Mouse (Mus musculus) hindbrain, embryonic 14.5 days (tissue): ENCODE data around the gene Rnf217. TPM values are rescaled to one million over a fixed set of nuclear protein-coding genes. Genes with fewer than 3 reads are reported as not detected.

Experiments used
- ATAC-seq: fragments of 200-750 bp; cut with Nextera tagmentation; 2 replicates; pipeline ENCODE4 v1.8.0; 2017; ENCODE audit warnings: moderate number of reproducible peaks, mild to moderate bottlenecking, moderate TSS enrichment, moderate library complexity; ENCODE audit not compliant: low FRiP score
- DNase-seq: peaks from one replicate; pipeline ENCODE4 v3.0.0-alpha.2; 2015; ENCODE audit warnings: low spot score
- H3K27ac ChIP-seq: fragments of 300-500 bp; sonication (generic); 2 replicates; pipeline ENCODE4 v1.5.1; 2014; ENCODE audit warnings: mild to moderate bottlenecking, moderate library complexity
- H3K27me3 ChIP-seq: fragments of 300-500 bp; sonication (generic); 2 replicates; pipeline ENCODE4 v1.6.1; 2014; ENCODE audit warnings: mild to moderate bottlenecking, low read length, mixed read lengths; ENCODE audit not compliant: control insufficient read depth, insufficient read depth
- H3K36me3 ChIP-seq: fragments of 300-500 bp; sonication (generic); replicated peaks from 2 replicates; pipeline ENCODE4 v1.6.1; 2014; ENCODE audit not compliant: control insufficient read depth, insufficient read depth
- H3K4me1 ChIP-seq: fragments of 300-500 bp; sonication (generic); replicated peaks from 2 replicates; pipeline ENCODE4 v1.6.1; 2014; ENCODE audit warnings: antibody characterized with exemption, low read length, mixed read lengths; ENCODE audit not compliant: control insufficient read depth, insufficient read depth
- H3K4me2 ChIP-seq: fragments of 300-500 bp; sonication (generic); replicated peaks from 2 replicates; pipeline ENCODE4 v1.6.1; 2014; ENCODE audit warnings: mild to moderate bottlenecking, moderate library complexity
- H3K4me3 ChIP-seq: fragments of 300-500 bp; sonication (generic); replicated peaks from 2 replicates; pipeline ENCODE4 v1.5.1; 2014; ENCODE audit warnings: mild to moderate bottlenecking, low read length
- H3K9ac ChIP-seq: fragments of 300-500 bp; sonication (generic); 2 replicates; pipeline ENCODE4 v1.6.1; 2014
- H3K9me3 ChIP-seq: fragments of 300-500 bp; sonication (generic); 2 replicates; pipeline ENCODE4 v1.6.1; 2016; ENCODE audit warnings: low read length; ENCODE audit not compliant: control insufficient read depth
- WGBS: fragments of 180-500 bp; shearing (Covaris S2); extraction: QIAGEN DNeasy Blood & Tissue Kit; methylation state at CpG from one replicate; pipeline ENCODE4 v1.1.7; 2014; 5-methylcytosine and 5-hydroxymethylcytosine counted together
- polyA plus RNA-seq: library from polyadenylated mRNA; unstranded; fragments of >200 nt; fragmentation: Nextera tagmentation; extraction: Ambion mirVana; gene quantifications from 2 replicates; pipeline ENCODE4 v1.2.1, GENCODE M21; 2014

Gene Rnf217
- polyA plus RNA-seq, 1 experiment from 2014 or later, result 3.2 TPM

GRCm38 (mm10) chr10:31603855-31604254, 5.1 kb downstream of the Rnf217 start:
- DNase-seq (no peak), ATAC-seq (no peak)
- no peak overlapping the region for H3K27ac ChIP-seq
- H3K4me2 ChIP-seq, result no peak overlapping the region
- H3K4me1 ChIP-seq, result peaks cover 29% of the 10 kb centered on the region
- H3K36me3 ChIP-seq, result no peaks in the 10 kb centered on the region
- no peaks in the 10 kb centered on the region for H3K9me3 ChIP-seq
- H3K27me3 ChIP-seq, result no peaks in the 10 kb centered on the region
- no peak overlapping the region for H3K4me3 ChIP-seq
- WGBS, result 94% methylated on average over 4 of the region's 4 CpGs
- no peak overlapping the region for H3K9ac ChIP-seq

GRCm38 (mm10) chr10:31600116-31600515, 8.9 kb downstream of the Rnf217 start:
- H3K36me3 ChIP-seq, result no peaks in the 10 kb centered on the region
- no peak for DNase-seq
- H3K9me3 ChIP-seq, result no peaks in the 10 kb centered on the region
- H3K4me3 ChIP-seq, result no peak overlapping the region
- H3K9ac ChIP-seq, result no peak overlapping the region
- WGBS, result 94% methylated on average over 6 of the region's 6 CpGs
- H3K4me1 ChIP-seq, result no peaks in the 10 kb centered on the region
- ATAC-seq, result no peak
- no peak overlapping the region for H3K4me2 ChIP-seq
- H3K27me3 ChIP-seq, result no peaks in the 10 kb centered on the region
- H3K27ac ChIP-seq, result no peak overlapping the region

DNA sequence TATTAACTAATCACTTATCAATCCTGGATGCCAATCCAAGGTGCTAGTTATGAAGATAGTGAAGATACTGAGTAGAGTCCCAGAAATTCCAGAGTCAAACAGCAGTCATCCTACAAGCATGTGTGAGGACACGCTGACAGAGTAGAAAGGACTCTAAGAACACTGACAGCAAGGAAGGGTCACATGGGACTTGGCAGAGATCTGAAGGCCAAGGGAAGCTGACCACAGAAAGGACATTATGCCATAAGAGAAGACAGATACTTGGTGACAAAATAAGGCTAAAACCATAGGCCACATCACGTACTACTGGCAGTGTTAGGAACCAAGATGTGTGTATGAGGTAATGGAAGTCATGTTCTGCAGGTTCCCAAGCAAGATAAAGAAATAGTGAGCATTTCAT, 11.1 kb downstream of the Rnf217 start:
- 96% methylated on average over 2 of the region's 2 CpGs for WGBS
- Histone ChIP-seq H3K27ac (no peak overlapping the region), H3K4me1 (peaks cover 7% of the 10 kb centered on the region), H3K27me3 (no peaks in the 10 kb centered on the region), H3K4me2 (no peak overlapping the region), H3K9me3 (no peaks in the 10 kb centered on the region), H3K9ac (no peak overlapping the region), H3K36me3 (no peaks in the 10 kb centered on the region), H3K4me3 (no peak overlapping the region)
- ATAC-seq (no peak), DNase-seq (no peak)

- Histone ChIP-seq H3K9me3 (no peaks in the 10 kb centered on the region), H3K4me2 (no peak overlapping the region), H3K4me3 (no peak overlapping the region), H3K27ac (no peak overlapping the region), H3K4me1 (peaks cover 17% of the 10 kb centered on the region), H3K27me3 (no peaks in the 10 kb centered on the region), H3K36me3 (no peaks in the 10 kb centered on the region), H3K9ac (no peak overlapping the region)
- 53% methylated on average over 4 of the region's 4 CpGs for WGBS
- DNase-seq, result no peak
- ATAC-seq, result no peak
Measured at GRCm38 (mm10) chr10:31596804-31597203, 12.2 kb downstream of the Rnf217 start.

GRCm38 (mm10) chr10:31595326-31595725, 13.7 kb downstream of the Rnf217 start:
- Histone ChIP-seq H3K9me3 (no peaks in the 10 kb centered on the region), H3K4me2 (no peak overlapping the region), H3K36me3 (no peaks in the 10 kb centered on the region), H3K4me1 (peaks cover 17% of the 10 kb centered on the region), H3K27me3 (no peaks in the 10 kb centered on the region), H3K27ac (no peak overlapping the region), H3K9ac (no peak overlapping the region), H3K4me3 (no peak overlapping the region)
- DNase-seq, result no peak
- no peak for ATAC-seq
- WGBS, result 87% methylated on average over 4 of the region's 4 CpGs

DNA sequence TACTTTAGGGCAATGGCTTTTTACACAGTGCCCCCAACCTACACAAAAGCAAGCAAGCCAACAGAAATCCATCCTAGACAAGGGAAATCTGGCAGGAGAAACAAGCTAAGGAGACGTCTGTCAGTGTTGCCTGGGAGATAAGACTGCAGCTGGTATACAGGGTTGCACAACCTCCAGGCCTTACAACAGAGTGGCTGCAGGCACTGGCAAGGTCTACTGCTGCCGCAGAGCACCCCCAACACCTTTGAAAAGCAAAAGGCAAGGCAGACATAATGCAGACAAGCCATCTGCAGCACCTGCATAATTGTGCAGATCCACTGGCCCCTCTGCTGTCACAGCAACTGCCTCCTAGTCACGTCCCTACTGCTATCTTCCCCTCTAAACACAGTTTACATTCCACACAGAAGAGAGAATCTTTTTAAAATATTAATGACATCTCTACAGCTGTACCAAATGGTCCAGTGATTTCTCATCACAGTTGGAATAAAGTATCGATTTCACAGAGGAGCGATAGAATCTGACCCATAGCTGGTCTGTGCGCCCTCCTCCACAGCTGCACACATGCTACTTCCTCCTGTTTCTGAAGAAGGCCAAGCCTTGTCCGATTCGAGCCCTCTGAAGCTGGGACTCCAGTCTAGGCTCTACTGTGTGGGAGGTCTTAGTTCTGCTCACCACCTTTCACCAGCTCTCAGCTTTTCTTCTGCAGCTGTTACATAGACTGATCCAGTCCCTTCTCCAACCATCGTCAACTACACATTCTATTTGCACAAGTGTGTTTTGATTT, 16.1 kb downstream of the Rnf217 start:
- Histone ChIP-seq H3K36me3 (no peaks in the 10 kb centered on the region), H3K27me3 (no peaks in the 10 kb centered on the region), H3K4me1 (peaks cover 17% of the 10 kb centered on the region), H3K4me3 (no peak overlapping the region), H3K4me2 (peak overlapping the region; percentile 24; the same call in 1 of the 2 replicates), H3K27ac (peak overlapping the region; percentile 84), H3K9ac (peak overlapping the region; percentile 37; the same call in 1 of the 2 replicates), H3K9me3 (no peaks in the 10 kb centered on the region)
- 41% methylated on average over 9 of the region's 9 CpGs for WGBS
- ATAC-seq, result peak; percentile 84
- DNase-seq, result peak; percentile 44

DNA sequence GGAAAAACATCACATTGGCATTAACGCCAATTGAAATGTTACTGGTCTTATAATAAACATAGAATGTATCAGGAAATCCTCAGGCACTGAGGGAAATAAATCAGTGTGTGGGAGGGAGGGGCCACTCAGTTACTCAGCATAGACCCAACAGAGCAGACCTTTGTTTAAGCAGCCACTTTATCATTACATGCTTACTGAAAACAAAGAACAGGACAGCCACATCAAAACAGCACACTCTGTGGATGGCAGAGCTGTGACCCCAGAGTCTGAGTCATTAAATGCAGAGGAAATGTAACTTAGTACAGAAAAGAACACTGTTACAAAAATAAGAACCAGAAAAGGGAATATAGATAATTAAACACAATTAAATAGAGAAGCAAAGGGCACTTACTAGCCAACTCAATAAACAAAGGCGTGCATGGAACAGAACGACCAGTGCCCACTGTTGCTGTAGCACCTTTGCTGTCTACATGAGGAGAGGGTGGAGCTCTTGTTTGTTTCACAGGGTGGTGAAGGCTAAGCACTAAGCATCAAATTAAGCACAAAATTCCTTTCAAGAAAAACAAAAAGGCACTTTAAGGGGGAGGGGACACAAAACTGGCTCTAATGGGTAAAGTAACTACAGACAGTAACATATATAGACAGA, 16.8 kb downstream of the Rnf217 start:
- no peak overlapping the region for H3K4me3 ChIP-seq
- WGBS, result 42% methylated on average over 3 of the region's 3 CpGs
- ATAC-seq, result peak; percentile 67; the same call in 1 of the 2 replicates
- H3K9me3 ChIP-seq, result no peaks in the 10 kb centered on the region
- H3K27ac ChIP-seq, result peak overlapping the region; percentile 84
- H3K9ac ChIP-seq, result peak overlapping the region; percentile 37; the same call in 1 of the 2 replicates
- no peak for DNase-seq
- no peaks in the 10 kb centered on the region for H3K36me3 ChIP-seq
- no peaks in the 10 kb centered on the region for H3K27me3 ChIP-seq
- H3K4me2 ChIP-seq, result peak overlapping the region; percentile 24; the same call in 1 of the 2 replicates
- peaks cover 17% of the 10 kb centered on the region for H3K4me1 ChIP-seq

DNA sequence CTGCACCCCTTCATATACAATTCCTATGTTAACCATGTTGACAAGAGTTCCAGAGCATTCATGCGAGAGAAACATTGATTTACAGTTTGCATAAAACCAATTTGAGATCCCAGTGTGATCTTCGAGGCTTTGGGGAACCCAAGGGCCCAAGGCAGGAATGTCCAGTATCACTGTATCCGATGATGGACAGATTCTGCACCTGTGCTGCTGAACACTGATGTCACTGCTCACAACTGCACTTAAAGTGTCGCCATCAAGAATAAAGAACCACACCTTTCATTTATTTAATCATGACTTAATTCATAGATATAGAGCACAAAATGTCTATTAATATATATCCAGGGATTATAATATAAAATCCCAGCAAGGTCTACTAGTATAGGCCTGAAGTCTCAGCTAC, 28.3 kb downstream of the Rnf217 start:
- DNase-seq (no peak), ATAC-seq (no peak)
- Histone ChIP-seq H3K27ac (no peak overlapping the region), H3K4me3 (no peak overlapping the region), H3K36me3 (no peaks in the 10 kb centered on the region), H3K9me3 (no peaks in the 10 kb centered on the region), H3K4me2 (no peak overlapping the region), H3K4me1 (no peaks in the 10 kb centered on the region), H3K27me3 (no peaks in the 10 kb centered on the region), H3K9ac (no peak overlapping the region)
- 96% methylated on average over 4 of the region's 4 CpGs for WGBS

DNA sequence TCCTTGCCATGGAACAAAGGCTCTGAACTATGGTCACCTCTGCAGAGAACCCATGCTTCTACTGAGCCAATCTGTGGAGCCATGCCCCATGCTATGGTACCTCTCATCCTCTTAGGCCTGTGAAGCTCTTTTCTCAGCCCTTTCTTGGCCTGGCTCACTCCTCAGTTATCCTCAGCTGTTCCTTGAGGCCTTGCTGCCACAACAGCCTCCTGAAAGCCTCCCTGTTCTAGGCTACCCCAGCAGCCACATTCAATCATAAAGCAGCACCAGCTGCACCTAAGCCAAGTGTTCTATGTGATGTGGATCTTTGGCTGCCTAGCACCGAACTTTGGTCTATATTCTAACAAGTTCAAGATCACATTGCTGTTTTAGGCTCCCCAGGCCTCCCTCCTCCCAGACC, 28.9 kb downstream of the Rnf217 start:
- Histone ChIP-seq H3K9ac (no peak overlapping the region), H3K27ac (no peak overlapping the region), H3K4me1 (no peaks in the 10 kb centered on the region), H3K36me3 (no peaks in the 10 kb centered on the region), H3K4me2 (no peak overlapping the region), H3K4me3 (no peak overlapping the region), H3K27me3 (no peaks in the 10 kb centered on the region), H3K9me3 (no peaks in the 10 kb centered on the region)
- ATAC-seq, result no peak
- no peak for DNase-seq
- 96% methylated on average over 1 of the region's 1 CpGs for WGBS
